Mouse (Mus musculus): ENCODE measurements around the gene Il34. TPM values are rescaled to one million over a fixed set of nuclear protein-coding genes. Genes with fewer than 3 reads are reported as not detected.

The Il34 gene
- polyA plus RNA-seq (2015; fragmentation: Nextera tagmentation; extraction: Ambion mirVana), result 2.5 and 3.4 TPM in 2 replicates

GRCm38 (mm10) chr8:110805669-110806068 is at the start of gene Il34:
Il34 (minus strand) TSS chr8:110805924.
- H3K27ac ChIP-seq (replicated peaks), result no peak within 1 kb of the TSS
- H3K9me3 ChIP-seq, result no peaks in the 10 kb centered on the region
- no peaks in the 10 kb centered on the region for H3K4me1 ChIP-seq
- no peak within 1 kb of the TSS for H3K4me3 ChIP-seq
- ATAC-seq (replicated peaks), result no peak
- H3K4me2 ChIP-seq (replicated peaks), result no peak within 1 kb of the TSS
- peaks cover 22% of the 10 kb centered on the region for H3K36me3 ChIP-seq
- no peaks in the 10 kb centered on the region for H3K27me3 ChIP-seq
- WGBS, result 44% methylated on average over 12 of the region's 12 CpGs
- H3K9ac ChIP-seq (replicated peaks), result no peak within 1 kb of the TSS

GRCm38 (mm10) chr8:110851186-110851585 is 45.5 kb upstream of the Il34 start:
- Histone ChIP-seq H3K27ac (replicated peaks) (no peak overlapping the region), H3K4me3 (no peak overlapping the region), H3K4me2 (replicated peaks) (no peak overlapping the region), H3K36me3 (peaks cover 61% of the 10 kb centered on the region), H3K27me3 (no peaks in the 10 kb centered on the region), H3K9ac (replicated peaks) (no peak overlapping the region), H3K9me3 (no peaks in the 10 kb centered on the region), H3K4me1 (peaks cover 13% of the 10 kb centered on the region)
- ATAC-seq (replicated peaks), result no peak
- 97% methylated on average over 10 of the region's 10 CpGs for WGBS

- Histone ChIP-seq H3K27ac (replicated peaks) (no peak overlapping the region), H3K4me3 (peak overlapping the region; percentile 85), H3K4me1 (peaks cover 24% of the 10 kb centered on the region), H3K9me3 (no peaks in the 10 kb centered on the region), H3K9ac (replicated peaks) (peak overlapping the region; percentile 85), H3K27me3 (no peaks in the 10 kb centered on the region), H3K36me3 (peaks cover 49% of the 10 kb centered on the region), H3K4me2 (replicated peaks) (peak overlapping the region; percentile 86)
- WGBS, result 61% methylated on average over 14 of the region's 14 CpGs
- no peak for ATAC-seq (replicated peaks)
These were observed 42.1 kb upstream of the Il34 start for GRCm38 (mm10) chr8:110847645-110848495.

- Histone ChIP-seq H3K9ac (replicated peaks) (peak overlapping the region; percentile 85), H3K36me3 (peaks cover 49% of the 10 kb centered on the region), H3K4me1 (peaks cover 24% of the 10 kb centered on the region), H3K27ac (replicated peaks) (peak overlapping the region; percentile 89), H3K27me3 (no peaks in the 10 kb centered on the region), H3K4me3 (peak overlapping the region; percentile 85), H3K9me3 (no peaks in the 10 kb centered on the region), H3K4me2 (replicated peaks) (peak overlapping the region; percentile 86)
- 1% methylated on average over 13 of the region's 13 CpGs for WGBS
- ATAC-seq (replicated peaks), result no peak; the same call in 1 of the 2 replicates
These were observed 41.4 kb upstream of the Il34 start for GRCm38 (mm10) chr8:110847171-110847549.

GRCm38 (mm10) chr8:110846405-110847170 is 40.9 kb upstream of the Il34 start, which contains the start of the genes Cog4 and Sf3b3:
Cog4 (plus strand) TSS chr8:110846600.
Sf3b3 (minus strand) TSS chr8:110846787.
- under 1% methylated on average over 53 of the region's 53 CpGs for WGBS
- Histone ChIP-seq H3K27ac (replicated peaks) (peak within 1 kb of the TSS; percentile 89), H3K4me3 (peak within 1 kb of the TSS; percentile 85), H3K4me2 (replicated peaks) (peak within 1 kb of the TSS; percentile 86), H3K9me3 (no peaks in the 10 kb centered on the region), H3K36me3 (peaks cover 46% of the 10 kb centered on the region), H3K27me3 (no peaks in the 10 kb centered on the region), H3K9ac (replicated peaks) (peak within 1 kb of the TSS; percentile 86), H3K4me1 (peaks cover 24% of the 10 kb centered on the region)
- peak; percentile 87 for ATAC-seq (replicated peaks)

- Histone ChIP-seq H3K9me3 (no peaks in the 10 kb centered on the region), H3K4me2 (replicated peaks) (peak overlapping the region; percentile 86), H3K27ac (replicated peaks) (peak overlapping the region; percentile 89), H3K4me1 (peaks cover 24% of the 10 kb centered on the region), H3K4me3 (peak overlapping the region; percentile 85), H3K9ac (replicated peaks) (peak overlapping the region; percentile 86), H3K36me3 (peaks cover 46% of the 10 kb centered on the region), H3K27me3 (no peaks in the 10 kb centered on the region)
- 11% methylated on average over 17 of the region's 17 CpGs for WGBS
- ATAC-seq (replicated peaks), result no peak
These were observed 40.2 kb upstream of the Il34 start for GRCm38 (mm10) chr8:110845821-110846404.

GRCm38 (mm10) chr8:110844941-110845340 is 39.2 kb upstream of the Il34 start:
- no peak overlapping the region for H3K9ac ChIP-seq (replicated peaks)
- peak overlapping the region; percentile 85; the same call in 1 of the 2 replicates for H3K4me3 ChIP-seq
- peaks cover 24% of the 10 kb centered on the region for H3K4me1 ChIP-seq
- H3K4me2 ChIP-seq (replicated peaks), result peak overlapping the region; percentile 86; the same call in 1 of the 2 replicates
- H3K36me3 ChIP-seq, result peaks cover 46% of the 10 kb centered on the region
- H3K9me3 ChIP-seq, result no peaks in the 10 kb centered on the region
- WGBS, result 78% methylated on average over 3 of the region's 3 CpGs
- H3K27me3 ChIP-seq, result no peaks in the 10 kb centered on the region
- H3K27ac ChIP-seq (replicated peaks), result no peak overlapping the region
- ATAC-seq (replicated peaks), result no peak

- Histone ChIP-seq H3K4me2 (replicated peaks) (no peak overlapping the region), H3K36me3 (peaks cover 60% of the 10 kb centered on the region), H3K27me3 (no peaks in the 10 kb centered on the region), H3K4me1 (peaks cover 20% of the 10 kb centered on the region), H3K9me3 (no peaks in the 10 kb centered on the region), H3K9ac (replicated peaks) (no peak overlapping the region), H3K4me3 (no peak overlapping the region), H3K27ac (replicated peaks) (no peak overlapping the region)
- WGBS, result 87% methylated on average over 5 of the region's 5 CpGs
- no peak for ATAC-seq (replicated peaks)
These were observed 37.5 kb upstream of the Il34 start for GRCm38 (mm10) chr8:110843207-110843606.

GRCm38 (mm10) chr8:110842012-110842574 is 36.4 kb upstream of the Il34 start:
- peaks cover 71% of the 10 kb centered on the region for H3K36me3 ChIP-seq
- no peak overlapping the region for H3K9ac ChIP-seq (replicated peaks)
- peaks cover 11% of the 10 kb centered on the region for H3K4me1 ChIP-seq
- no peak overlapping the region for H3K27ac ChIP-seq (replicated peaks)
- H3K4me3 ChIP-seq, result no peak overlapping the region
- H3K4me2 ChIP-seq (replicated peaks), result no peak overlapping the region
- no peak for ATAC-seq (replicated peaks)
- no peaks in the 10 kb centered on the region for H3K27me3 ChIP-seq
- H3K9me3 ChIP-seq, result no peaks in the 10 kb centered on the region
- 91% methylated on average over 3 of the region's 3 CpGs for WGBS

GRCm38 (mm10) chr8:110831956-110832355 is 26.2 kb upstream of the Il34 start:
- no peak overlapping the region for H3K9ac ChIP-seq (replicated peaks)
- no peak overlapping the region for H3K27ac ChIP-seq (replicated peaks)
- H3K9me3 ChIP-seq, result no peaks in the 10 kb centered on the region
- H3K4me2 ChIP-seq (replicated peaks), result no peak overlapping the region
- no peaks in the 10 kb centered on the region for H3K4me1 ChIP-seq
- no peak overlapping the region for H3K4me3 ChIP-seq
- no peak for ATAC-seq (replicated peaks)
- peaks cover 93% of the 10 kb centered on the region for H3K36me3 ChIP-seq
- WGBS, result 90% methylated on average over 3 of the region's 3 CpGs
- H3K27me3 ChIP-seq, result no peaks in the 10 kb centered on the region

- H3K36me3 ChIP-seq, result peaks cover 94% of the 10 kb centered on the region
- no peak overlapping the region for H3K4me3 ChIP-seq
- no peak overlapping the region for H3K4me2 ChIP-seq (replicated peaks)
- H3K9ac ChIP-seq (replicated peaks), result no peak overlapping the region
- no peak for ATAC-seq (replicated peaks)
- H3K9me3 ChIP-seq, result no peaks in the 10 kb centered on the region
- no peaks in the 10 kb centered on the region for H3K4me1 ChIP-seq
- 88% methylated on average over 3 of the region's 3 CpGs for WGBS
- no peaks in the 10 kb centered on the region for H3K27me3 ChIP-seq
- no peak overlapping the region for H3K27ac ChIP-seq (replicated peaks)
These were observed 22.8 kb upstream of the Il34 start for GRCm38 (mm10) chr8:110828511-110828910.

Data from forebrain, embryonic 15.5 days (tissue).